Mouse (Mus musculus) small intestine, adult 2 months (tissue): ENCODE measurements around the gene Apbb2.

ENCODE experiments used
- CTCF ChIP-seq: fragments of 200-500 bp; IDR thresholded peaks from 2 replicates; pipeline ENCODE4 v1.5.1; 2012; ENCODE audit warnings: low read depth, mild to moderate bottlenecking, control low read depth, inconsistent platforms, low read length, moderate library complexity, mixed read lengths; ENCODE audit not compliant: insufficient replicate concordance, insufficient read length; ENCODE audit errors: extremely low read depth
- POLR2A ChIP-seq: fragments of 200-500 bp; IDR thresholded peaks from 2 replicates; pipeline ENCODE4 v1.6.1; 2012; ENCODE audit warnings: low read depth, mild to moderate bottlenecking, control low read depth, inconsistent platforms, low read length, moderate library complexity

GRCm38 (mm10) chr5:66569141-66569801 is 49.3 kb downstream of the Apbb2 start:
- TF ChIP-seq CTCF, result no peak
- no peak for TF ChIP-seq POLR2A
